Mouse (Mus musculus) heart, embryonic 12.5 days (tissue): ENCODE data around the gene Cfap299. TPM values are rescaled to one million over a fixed set of nuclear protein-coding genes. Genes with fewer than 3 reads are reported as not detected.
"Not testable (repeated sequence)": the region's sequence is repeated elsewhere in the genome, so short reads cannot be mapped to it uniquely, and the experiment has no call there.

Experiments
- ATAC-seq: fragments of 200-750 bp; cut with Nextera tagmentation; 2 replicates; pipeline ENCODE4 v1.8.0; 2017; ENCODE audit warnings: moderate TSS enrichment, moderate library complexity; ENCODE audit not compliant: insufficient number of reproducible peaks, low FRiP score
- H3K27ac ChIP-seq: fragments of 300-500 bp; sonication (generic); 2 replicates; pipeline ENCODE4 v1.5.1; 2016; ENCODE audit warnings: mild to moderate bottlenecking, moderate library complexity; ENCODE audit not compliant: poor library complexity, severe bottlenecking
- H3K27me3 ChIP-seq: fragments of 300-500 bp; sonication (generic); replicated peaks from 2 replicates; pipeline ENCODE4 v1.6.1; 2016; ENCODE audit warnings: mild to moderate bottlenecking, moderate library complexity
- H3K36me3 ChIP-seq: fragments of 300-500 bp; sonication (generic); 2 replicates; pipeline ENCODE4 v1.6.1; 2016; ENCODE audit warnings: mild to moderate bottlenecking, moderate library complexity
- H3K4me1 ChIP-seq: fragments of 300-500 bp; sonication (generic); replicated peaks from 2 replicates; pipeline ENCODE4 v1.6.1; 2016; ENCODE audit warnings: mild to moderate bottlenecking
- H3K4me2 ChIP-seq: fragments of 300-500 bp; sonication (generic); 2 replicates; pipeline ENCODE4 v1.6.1; 2016; ENCODE audit warnings: mild to moderate bottlenecking, moderate library complexity
- H3K4me3 ChIP-seq: fragments of 300-500 bp; sonication (generic); 2 replicates; pipeline ENCODE4 v1.5.1; 2016; ENCODE audit warnings: mild to moderate bottlenecking
- H3K9ac ChIP-seq: fragments of 300-500 bp; sonication (generic); 2 replicates; pipeline ENCODE4 v1.6.1; 2016; ENCODE audit warnings: mild to moderate bottlenecking, moderate library complexity
- H3K9me3 ChIP-seq: fragments of 300-500 bp; sonication (generic); replicated peaks from 2 replicates; pipeline ENCODE4 v1.6.1; 2016; ENCODE audit warnings: mild to moderate bottlenecking, moderate library complexity
- WGBS: fragments of 180-500 bp; shearing (Covaris S2); methylation state at CpG from one replicate; pipeline ENCODE4 v1.1.7; 2016; 5-methylcytosine and 5-hydroxymethylcytosine counted together
- polyA plus RNA-seq: library from polyadenylated mRNA; unstranded; fragments of >200 nt; fragmentation: Nextera tagmentation; extraction: Ambion mirVana; gene quantifications from 2 replicates; pipeline ENCODE4 v1.2.1, GENCODE M21; 2016

The Cfap299 gene
- polyA plus RNA-seq, 1 experiment from 2014 or later: not detected

- H3K4me2 ChIP-seq, H3K4me3 ChIP-seq, H3K4me1 ChIP-seq, ATAC-seq, H3K9me3 ChIP-seq, H3K9ac ChIP-seq, H3K36me3 ChIP-seq, H3K27ac ChIP-seq, H3K27me3 ChIP-seq: not testable (repeated sequence)
- 79% methylated on average over 16 of the region's 16 CpGs for WGBS
Observed at GRCm38 (mm10) chr5:98343751-98344150, 14.6 kb downstream of the Cfap299 start.

DNA sequence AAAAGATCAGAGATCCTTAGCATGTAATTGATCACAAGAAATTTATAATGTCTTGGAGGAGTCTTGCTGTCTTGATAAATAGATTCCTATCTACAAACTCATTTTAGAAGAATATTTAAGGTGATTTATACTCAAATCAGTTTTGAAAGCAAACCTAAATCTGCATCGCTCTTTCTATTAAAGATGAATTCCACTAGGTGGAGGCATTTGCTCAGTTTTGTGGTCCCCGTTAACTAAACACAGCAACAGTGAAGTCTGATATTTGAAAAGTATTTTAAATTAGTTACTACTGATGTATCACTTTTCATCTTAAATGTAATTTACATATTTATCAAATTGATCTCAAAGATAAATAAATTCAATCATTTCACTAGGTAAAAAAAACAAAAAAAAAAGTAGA, 15.5 kb downstream of the Cfap299 start:
- Histone ChIP-seq H3K9ac (no peak overlapping the region), H3K27ac (no peak overlapping the region), H3K9me3 (no peaks in the 10 kb centered on the region), H3K36me3 (no peaks in the 10 kb centered on the region), H3K4me3 (no peak overlapping the region), H3K4me2 (no peak overlapping the region), H3K4me1 (no peaks in the 10 kb centered on the region), H3K27me3 (no peaks in the 10 kb centered on the region)
- WGBS: 71% methylated on average over 2 of the region's 2 CpGs
- no peak for ATAC-seq

DNA sequence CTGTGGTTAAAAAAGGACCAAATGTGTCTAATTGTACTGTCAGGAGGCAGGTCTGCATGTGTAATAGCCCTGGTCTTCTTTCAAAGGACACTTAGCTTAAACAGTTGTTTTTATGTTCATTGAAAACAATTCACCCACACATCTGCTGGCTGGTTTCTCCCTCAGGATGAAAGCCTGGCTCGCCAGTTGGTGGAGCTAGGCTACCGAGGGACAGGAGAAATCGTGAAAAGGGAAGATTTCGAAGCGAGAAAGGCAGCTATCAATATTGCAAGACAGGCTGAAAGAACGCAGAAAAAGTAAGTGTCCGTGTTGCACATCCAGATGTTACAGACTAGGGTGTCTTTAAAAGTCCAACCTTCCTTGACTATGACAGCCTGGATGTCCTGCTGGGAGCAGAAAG, 17.0 kb downstream of the Cfap299 start:
- H3K27me3 ChIP-seq: no peaks in the 10 kb centered on the region
- 70% methylated on average over 7 of the region's 7 CpGs for WGBS
- no peak for ATAC-seq

GRCm38 (mm10) chr5:98348605-98349004, 19.5 kb downstream of the Cfap299 start:
- 11% methylated on average over 8 of the region's 8 CpGs for WGBS
- Histone ChIP-seq H3K36me3 (no peaks in the 10 kb centered on the region), H3K4me2 (no peak overlapping the region), H3K9ac (no peak overlapping the region), H3K27me3 (no peaks in the 10 kb centered on the region), H3K4me1 (no peaks in the 10 kb centered on the region), H3K9me3 (no peaks in the 10 kb centered on the region), H3K27ac (no peak overlapping the region), H3K4me3 (no peak overlapping the region)
- no peak for ATAC-seq

More for the DNA sequence above, 17.0 kb downstream of the Cfap299 start:
- Histone ChIP-seq H3K4me1 (no peaks in the 10 kb centered on the region), H3K27ac (no peak overlapping the region), H3K4me2 (no peak overlapping the region), H3K9ac (no peak overlapping the region), H3K9me3 (no peaks in the 10 kb centered on the region), H3K36me3 (no peaks in the 10 kb centered on the region), H3K4me3 (no peak overlapping the region)

- no peak for ATAC-seq
- no peaks in the 10 kb centered on the region for H3K36me3 ChIP-seq
- H3K4me1 ChIP-seq: no peaks in the 10 kb centered on the region
- H3K4me2 ChIP-seq: no peak overlapping the region
- no peak overlapping the region for H3K4me3 ChIP-seq
- no peak overlapping the region for H3K27ac ChIP-seq
- 82% methylated on average over 7 of the region's 7 CpGs for WGBS
- H3K9ac ChIP-seq: no peak overlapping the region
- H3K27me3 ChIP-seq: no peaks in the 10 kb centered on the region
- no peaks in the 10 kb centered on the region for H3K9me3 ChIP-seq
Observed at GRCm38 (mm10) chr5:98359912-98360311, 30.8 kb downstream of the Cfap299 start.

DNA sequence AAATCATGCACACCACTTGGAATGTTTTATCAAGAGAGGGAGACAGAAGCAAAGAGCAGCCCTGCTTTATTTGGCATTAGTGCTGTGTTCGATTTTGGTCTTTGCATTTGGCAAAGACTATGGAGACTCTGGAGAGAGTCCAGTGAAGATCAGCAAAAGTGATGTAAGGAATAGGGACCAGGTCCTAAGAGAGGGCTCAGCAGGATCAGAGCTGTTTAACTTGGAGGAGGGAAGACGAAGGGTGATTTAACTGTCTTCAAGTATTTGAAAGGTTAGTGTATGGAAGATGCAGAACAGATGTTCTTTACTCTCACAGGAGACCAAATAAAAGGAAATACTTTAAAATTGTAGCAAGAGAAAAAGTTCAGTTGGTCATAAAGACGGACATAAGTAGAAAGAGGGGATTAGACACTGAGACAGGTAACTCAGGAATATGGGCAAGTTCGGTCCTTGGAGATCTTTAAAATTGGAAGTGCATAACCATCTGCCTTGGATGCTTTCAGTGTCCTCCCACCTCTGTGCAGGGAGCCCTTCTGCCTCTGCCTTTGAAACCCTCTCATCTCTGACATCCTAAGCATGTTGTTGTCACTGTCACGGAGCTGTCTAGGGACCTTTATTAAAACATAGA, 31.8 kb downstream of the Cfap299 start:
- Histone ChIP-seq H3K4me3 (no peak overlapping the region), H3K36me3 (no peaks in the 10 kb centered on the region), H3K9me3 (no peaks in the 10 kb centered on the region), H3K9ac (no peak overlapping the region), H3K27ac (no peak overlapping the region), H3K4me1 (no peaks in the 10 kb centered on the region), H3K27me3 (no peaks in the 10 kb centered on the region), H3K4me2 (no peak overlapping the region)
- ATAC-seq: no peak
- WGBS: 70% methylated on average over 5 of the region's 5 CpGs

DNA sequence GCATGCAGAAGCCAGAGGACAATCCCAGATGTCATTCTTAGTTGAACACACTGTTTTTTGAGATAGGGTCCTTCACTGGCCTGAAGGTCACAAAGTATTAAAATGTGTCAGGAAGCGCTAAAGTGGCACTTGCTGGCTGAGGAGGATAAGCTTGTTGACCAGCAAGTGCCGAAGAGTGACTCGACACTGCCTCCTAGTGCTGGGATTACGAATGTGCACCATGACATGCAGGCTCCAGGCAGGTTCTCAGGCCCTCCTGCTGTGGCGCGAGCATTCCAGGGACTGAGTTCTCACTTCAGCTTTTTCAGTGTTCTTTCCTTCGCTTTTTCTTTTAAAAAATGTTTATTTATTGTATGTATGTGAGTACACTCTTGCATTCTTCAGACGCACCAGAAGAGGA, 34.3 kb downstream of the Cfap299 start:
- Histone ChIP-seq H3K27me3 (no peaks in the 10 kb centered on the region), H3K4me2 (no peak overlapping the region), H3K36me3 (no peaks in the 10 kb centered on the region), H3K4me3 (no peak overlapping the region), H3K9ac (no peak overlapping the region), H3K9me3 (no peaks in the 10 kb centered on the region), H3K27ac (no peak overlapping the region), H3K4me1 (no peaks in the 10 kb centered on the region)
- no peak for ATAC-seq
- 39% methylated on average over 8 of the region's 8 CpGs for WGBS

DNA sequence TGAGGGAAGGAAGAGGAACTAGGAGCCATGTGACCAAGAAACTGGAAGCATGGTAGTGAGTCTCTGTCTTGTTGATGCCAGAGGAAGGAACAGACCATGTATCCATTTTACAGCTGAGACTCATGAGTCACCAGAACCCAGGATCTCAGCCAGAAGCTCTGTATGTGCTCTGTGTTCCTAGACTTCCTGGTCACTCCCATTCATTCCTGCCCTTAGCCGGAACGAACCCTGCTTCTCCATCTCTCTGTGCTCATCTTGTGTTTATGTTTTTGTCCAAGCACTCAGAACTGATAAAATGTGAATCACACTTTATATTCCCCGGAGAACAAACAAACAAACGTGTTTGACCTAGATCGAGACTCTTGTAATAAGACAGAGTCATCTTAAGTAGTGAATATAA, 36.2 kb downstream of the Cfap299 start:
- Histone ChIP-seq H3K27me3 (no peaks in the 10 kb centered on the region), H3K9ac (no peak overlapping the region), H3K4me3 (no peak overlapping the region), H3K4me1 (no peaks in the 10 kb centered on the region), H3K36me3 (no peaks in the 10 kb centered on the region), H3K27ac (no peak overlapping the region), H3K4me2 (no peak overlapping the region), H3K9me3 (no peaks in the 10 kb centered on the region)
- no peak for ATAC-seq
- WGBS: 66% methylated on average over 5 of the region's 5 CpGs

GRCm38 (mm10) chr5:98368822-98369221, 39.7 kb downstream of the Cfap299 start:
- no peaks in the 10 kb centered on the region for H3K27me3 ChIP-seq
- no peaks in the 10 kb centered on the region for H3K36me3 ChIP-seq
- H3K9ac ChIP-seq: no peak overlapping the region
- H3K4me1 ChIP-seq: no peaks in the 10 kb centered on the region
- no peak overlapping the region for H3K27ac ChIP-seq
- H3K9me3 ChIP-seq: no peaks in the 10 kb centered on the region
- WGBS: 78% methylated on average over 4 of the region's 4 CpGs
- H3K4me2 ChIP-seq: no peak overlapping the region
- H3K4me3 ChIP-seq: no peak overlapping the region
- no peak for ATAC-seq

- H3K9me3 ChIP-seq: no peaks in the 10 kb centered on the region
- 52% methylated on average over 7 of the region's 7 CpGs for WGBS
- H3K27me3 ChIP-seq: no peaks in the 10 kb centered on the region
- no peak overlapping the region for H3K4me2 ChIP-seq
- ATAC-seq: no peak
- H3K9ac ChIP-seq: no peak overlapping the region
- H3K4me1 ChIP-seq: no peaks in the 10 kb centered on the region
- H3K36me3 ChIP-seq: no peaks in the 10 kb centered on the region
- H3K27ac ChIP-seq: no peak overlapping the region
- no peak overlapping the region for H3K4me3 ChIP-seq
Observed at GRCm38 (mm10) chr5:98369426-98369825, 40.3 kb downstream of the Cfap299 start.

DNA sequence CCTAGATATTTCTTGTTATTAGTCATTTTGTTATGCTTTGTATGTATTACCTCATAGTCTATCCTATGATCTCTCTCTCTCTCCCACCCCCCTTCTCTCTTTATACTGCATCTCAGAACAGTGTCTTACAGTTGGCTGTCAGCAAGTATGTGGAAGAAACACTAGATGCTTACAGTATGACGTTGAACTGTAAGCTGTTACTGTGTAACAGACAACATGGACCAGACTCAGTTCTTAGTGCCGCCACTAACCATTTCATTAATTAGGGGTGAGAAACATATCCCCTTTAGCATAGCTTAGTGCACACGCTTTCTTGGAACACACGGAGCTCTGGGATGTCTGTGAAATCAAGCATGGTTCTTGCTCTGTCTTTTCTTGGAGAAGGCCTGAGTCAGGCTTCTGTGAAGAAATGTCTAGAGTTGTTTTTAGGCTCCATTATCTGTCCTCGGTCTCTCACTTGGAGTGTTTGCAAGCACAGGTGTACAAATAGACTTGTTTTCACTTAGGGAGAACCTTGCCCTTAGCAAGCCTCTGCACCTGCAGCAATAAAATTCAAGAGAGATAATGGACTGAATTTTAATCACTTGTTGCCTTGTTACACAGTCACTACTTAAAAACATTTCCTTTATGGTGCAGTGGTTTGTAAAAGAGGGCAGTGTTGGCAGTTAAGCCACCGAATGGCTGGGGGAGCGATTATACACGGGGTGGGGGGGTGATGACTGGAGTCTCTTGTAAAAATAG, 47.1 kb downstream of the Cfap299 start:
- ATAC-seq: no peak
- H3K4me1 ChIP-seq: no peaks in the 10 kb centered on the region
- no peak overlapping the region for H3K4me3 ChIP-seq
- H3K36me3 ChIP-seq: no peaks in the 10 kb centered on the region
- H3K4me2 ChIP-seq: no peak overlapping the region
- 82% methylated on average over 8 of the region's 8 CpGs for WGBS
- no peak overlapping the region for H3K27ac ChIP-seq
- no peak overlapping the region for H3K9ac ChIP-seq
- H3K27me3 ChIP-seq: no peaks in the 10 kb centered on the region
- no peaks in the 10 kb centered on the region for H3K9me3 ChIP-seq

DNA sequence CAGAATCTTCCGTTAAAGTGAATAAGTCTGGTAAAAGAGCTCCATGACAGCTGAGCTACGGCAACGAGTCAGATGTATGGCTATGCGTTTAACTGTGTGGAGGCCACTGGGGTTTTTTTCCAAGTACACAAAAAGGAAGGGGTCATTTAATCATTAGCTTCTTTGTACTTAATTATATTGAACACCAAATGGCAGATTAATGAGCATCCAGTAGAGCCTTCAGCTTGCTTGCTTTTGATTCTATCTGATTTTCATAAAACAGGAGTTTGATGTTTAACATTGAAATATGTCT, 47.6 kb downstream of the Cfap299 start:
- Histone ChIP-seq H3K27me3 (no peaks in the 10 kb centered on the region), H3K9ac (no peak overlapping the region), H3K4me3 (no peak overlapping the region), H3K27ac (no peak overlapping the region), H3K36me3 (no peaks in the 10 kb centered on the region), H3K4me2 (no peak overlapping the region), H3K9me3 (no peaks in the 10 kb centered on the region), H3K4me1 (no peaks in the 10 kb centered on the region)
- no peak for ATAC-seq
- WGBS: 82% methylated on average over 4 of the region's 4 CpGs
